Mouse (Mus musculus) left cerebral cortex, postnatal 10 days (tissue): Measurements from ENCODE around the gene Golga4. TPM values are rescaled to one million over a fixed set of nuclear protein-coding genes. Genes with fewer than 3 reads are reported as not detected.

Experiments
- DNase-seq, 2 experiments: peaks; one replicate each; pipeline ENCODE4 v3.0.0; 2021 to 2022; ENCODE audit warnings: low spot score in 2 of 2, mixed read lengths in 1 of 2; ENCODE audit errors: extremely low spot score in 1 of 2
- intact Hi-C: fragments of 180-260 bp; cut with DNase I; formaldehyde crosslinking; loops from one replicate; pipeline ENCODE4 v1.15.1; 2025
- total RNA-seq, 2 experiments: library from RNA; stranded (reverse); gene quantifications; 2 replicates each; pipeline ENCODE4 v1.2.3; 2021

Golga4 gene
- total RNA-seq, 2 experiments from 2014 or later: 73.5 to 74.4 TPM

GRCm38 (mm10) chr9:118607701-118608401, 101.8 kb downstream of the Golga4 start:
- DNase-seq: no peak
- intact Hi-C loops: loop anchor here (2.0 to 5.0 kb wide), 3 partner anchors 74 to 284 kb away; no protein-coding TSS in a partner anchor

GRCm38 (mm10) chr9:118608556-118608955, 102.5 kb downstream of the Golga4 start:
- intact Hi-C loops: loop anchor here (5.0 kb wide), 2 partner anchors 74 to 284 kb away; no protein-coding TSS in a partner anchor

GRCm38 (mm10) chr9:118610060-118610459, 104.0 kb downstream of the Golga4 start:
- intact Hi-C loops: no loop called here
- DNase-seq: peak in 1 of 2 experiments; percentile 58

More at GRCm38 (mm10) chr9:118608556-118608955, 102.5 kb downstream of the Golga4 start:
- no peak for DNase-seq

GRCm38 (mm10) chr9:118611111-118611541, 105.1 kb downstream of the Golga4 start:
- DNase-seq: peak; percentile 25 to 67
- intact Hi-C loops: no loop called here

- DNase-seq: no peak
- intact Hi-C loops: no loop called here
Observed at GRCm38 (mm10) chr9:118611958-118612581, 106.0 kb downstream of the Golga4 start.

- intact Hi-C loops: no loop called here
- DNase-seq: no peak
Observed at GRCm38 (mm10) chr9:118617237-118617636, 111.2 kb downstream of the Golga4 start.

GRCm38 (mm10) chr9:118618732-118619250, 112.7 kb downstream of the Golga4 start:
- no peak for DNase-seq
- intact Hi-C loops: no loop called here

- intact Hi-C loops: no loop called here
- no peak for DNase-seq
Observed at GRCm38 (mm10) chr9:118620807-118621206, 114.7 kb downstream of the Golga4 start.

- DNase-seq: no peak
- intact Hi-C loops: no loop called here
Observed at GRCm38 (mm10) chr9:118621691-118622090, 115.6 kb downstream of the Golga4 start.

- DNase-seq: peak; percentile 28 to 77
- intact Hi-C loops: no loop called here
Observed at GRCm38 (mm10) chr9:118622376-118623166, 116.5 kb downstream of the Golga4 start.

GRCm38 (mm10) chr9:118623483-118623882, 117.4 kb downstream of the Golga4 start:
- intact Hi-C loops: no loop called here

GRCm38 (mm10) chr9:118624146-118624545, 118.1 kb downstream of the Golga4 start:
- intact Hi-C loops: no loop called here
- no peak for DNase-seq

More at GRCm38 (mm10) chr9:118623483-118623882, 117.4 kb downstream of the Golga4 start:
- no peak for DNase-seq

- intact Hi-C loops: no loop called here
- no peak for DNase-seq
Observed at GRCm38 (mm10) chr9:118629763-118630379, 123.8 kb downstream of the Golga4 start.

Other genes starting within 250 kb of the Golga4 start
- under 1 TPM; 0.24 to 0.28 TPM for gene Eomes, start 28.1 kb upstream of the Golga4 start, total RNA-seq
- gene Itga9, start 100.4 kb downstream of the Golga4 start, total RNA-seq: 1 to 10 TPM; 6.9 to 8.2 TPM